Mouse (Mus musculus) CH12.LX (cell line): ENCODE measurements around the gene Necap2. TPM values are rescaled to one million over a fixed set of nuclear protein-coding genes. Genes with fewer than 3 reads are reported as not detected.

Source experiments
- DNase-seq: peaks from one replicate; pipeline ENCODE4 v3.0.0-alpha.2; 2013; ENCODE audit errors: extremely low read depth
- H3K27ac ChIP-seq: 2 replicates; pipeline ENCODE4 v1.5.1; 2012; ENCODE audit warnings: low read depth, mild to moderate bottlenecking, control low read depth, moderate library complexity; ENCODE audit not compliant: insufficient read depth
- H3K27me3 ChIP-seq: replicated peaks from 2 replicates; pipeline ENCODE3; 2012; ENCODE audit warnings: inconsistent platforms
- H3K36me3 ChIP-seq, 2 experiments: replicated peaks in 1 of 2; 2 replicates each; pipeline versions ENCODE3 to v1.6.1; 2012; ENCODE audit warnings: inconsistent platforms in 1 of 2, low read length in 1 of 2, mild to moderate bottlenecking in 1 of 2, mixed read lengths in 1 of 2, moderate library complexity in 1 of 2; ENCODE audit not compliant: control insufficient read depth in 1 of 2, insufficient read depth in 1 of 2
- H3K4me1 ChIP-seq, 2 experiments: 2 replicates each; pipeline ENCODE4 v1.6.1; 2012; ENCODE audit warnings: inconsistent platforms in 1 of 2, moderate library complexity in 1 of 2; ENCODE audit not compliant: insufficient read depth in 2 of 2, control insufficient read depth in 1 of 2
- H3K4me2 ChIP-seq: 2 replicates; pipeline ENCODE4 v1.6.1; 2012; ENCODE audit warnings: low read depth, mild to moderate bottlenecking, control low read depth; ENCODE audit not compliant: poor library complexity, insufficient read depth, severe bottlenecking
- H3K4me3 ChIP-seq, 3 experiments: fragments of 150-350 bp in 1 of 3; sonication (generic) in 1 of 3; replicated peaks in 1 of 3; 2 replicates each; pipeline versions ENCODE3 to v1.5.1; 2011 to 2012; ENCODE audit warnings: low read depth in 2 of 3, low read length in 2 of 3, mild to moderate bottlenecking in 2 of 3, moderate library complexity in 2 of 3, control low read depth in 1 of 3, improper control_type of control experiment in 1 of 3, inconsistent platforms in 1 of 3, mixed read lengths in 1 of 3; ENCODE audit not compliant: poor library complexity in 1 of 3
- H3K79me2 ChIP-seq: replicated peaks from 2 replicates; pipeline ENCODE4 v1.6.1; 2012; ENCODE audit warnings: mild to moderate bottlenecking, moderate library complexity; ENCODE audit not compliant: control insufficient read depth, poor library complexity, insufficient read depth, severe bottlenecking; ENCODE audit errors: extremely low read depth
- H3K9ac ChIP-seq: 2 replicates; pipeline ENCODE4 v1.6.1; 2012; ENCODE audit warnings: low read depth, mild to moderate bottlenecking, control low read depth, moderate library complexity; ENCODE audit not compliant: insufficient read depth
- H3K9me3 ChIP-seq: replicated peaks from 2 replicates; pipeline ENCODE3; 2012; ENCODE audit warnings: low read length, inconsistent platforms, mixed read lengths
- BHLHE40 ChIP-seq: IDR thresholded peaks from 2 replicates; pipeline ENCODE4 v1.6.1; 2011; ENCODE audit warnings: mild to moderate bottlenecking, low read depth, low read length, improper control_type of control experiment
- CHD1 ChIP-seq: IDR thresholded peaks from 2 replicates; pipeline ENCODE4 v1.6.1; 2012; ENCODE audit warnings: low read depth, low read length, improper control_type of control experiment, inconsistent platforms
- CTCF ChIP-seq, 2 experiments: IDR thresholded peaks in 1 of 2; conservative IDR thresholded peaks in 1 of 2; 2 replicates each; pipeline ENCODE4 v1.5.1; 2011 to 2012; ENCODE audit warnings: low read depth in 2 of 2, low read length in 2 of 2, improper control_type of control experiment in 1 of 2, inconsistent platforms in 1 of 2, mild to moderate bottlenecking in 1 of 2, moderate library complexity in 1 of 2
- E2F4 ChIP-seq: IDR thresholded peaks from 2 replicates; pipeline ENCODE4 v1.6.1; 2011; ENCODE audit warnings: low read depth, low read length, improper control_type of control experiment; ENCODE audit not compliant: insufficient replicate concordance
- EP300 ChIP-seq: IDR thresholded peaks from 2 replicates; pipeline ENCODE4 v1.6.1; 2011; ENCODE audit warnings: low read length, improper control_type of control experiment
- ETS1 ChIP-seq: conservative IDR thresholded peaks from 2 replicates; pipeline ENCODE4 v1.6.1; 2012; ENCODE audit warnings: low read depth, mild to moderate bottlenecking, inconsistent platforms, low read length, improper control_type of control experiment, moderate library complexity
- GABPA ChIP-seq: IDR thresholded peaks from 2 replicates; pipeline ENCODE4 v1.6.1; 2012; ENCODE audit warnings: low read depth, low read length, improper control_type of control experiment, inconsistent platforms; ENCODE audit not compliant: insufficient replicate concordance
- HCFC1 ChIP-seq: IDR thresholded peaks from 2 replicates; pipeline ENCODE4 v1.6.1; 2012; ENCODE audit warnings: low read depth, mild to moderate bottlenecking, inconsistent platforms, low read length, improper control_type of control experiment
- IRF4 ChIP-seq: IDR thresholded peaks from 2 replicates; pipeline ENCODE4 v1.6.1; 2014; ENCODE audit warnings: low read depth, mild to moderate bottlenecking, inconsistent platforms, low read length, improper control_type of control experiment
- JUN ChIP-seq: IDR thresholded peaks from 2 replicates; pipeline ENCODE4 v1.6.1; 2011; ENCODE audit warnings: low read depth, mild to moderate bottlenecking, low read length, improper control_type of control experiment, moderate library complexity; ENCODE audit not compliant: insufficient read depth
- KAT2A ChIP-seq: IDR thresholded peaks from 2 replicates; pipeline ENCODE4 v1.6.1; 2012; ENCODE audit warnings: low read length, improper control_type of control experiment, inconsistent platforms; ENCODE audit not compliant: insufficient replicate concordance
- MAFK ChIP-seq: IDR thresholded peaks from 2 replicates; pipeline ENCODE4 v1.6.1; 2011; ENCODE audit warnings: low read length, improper control_type of control experiment; ENCODE audit not compliant: insufficient replicate concordance
- MYC ChIP-seq: IDR thresholded peaks from 2 replicates; pipeline ENCODE4 v1.6.1; 2011; ENCODE audit warnings: low read depth, mild to moderate bottlenecking, improper control_type of control experiment, low read length
- NRF1 ChIP-seq: IDR thresholded peaks from 2 replicates; pipeline ENCODE4 v1.6.1; 2014; ENCODE audit warnings: low read depth, mild to moderate bottlenecking, inconsistent platforms, low read length, improper control_type of control experiment, moderate library complexity
- PAX5 ChIP-seq: IDR thresholded peaks from 2 replicates; pipeline ENCODE4 v1.6.1; 2012; ENCODE audit warnings: low read length, inconsistent platforms, mixed read lengths
- RAD21 ChIP-seq: IDR thresholded peaks from 2 replicates; pipeline ENCODE4 v1.6.1; 2011; ENCODE audit warnings: low read depth, mild to moderate bottlenecking, low read length, improper control_type of control experiment, moderate library complexity
- RCOR1 ChIP-seq: conservative IDR thresholded peaks from 2 replicates; pipeline ENCODE4 v1.6.1; 2012; ENCODE audit warnings: low read depth, mild to moderate bottlenecking, inconsistent platforms, low read length, improper control_type of control experiment
- SIN3A ChIP-seq: IDR thresholded peaks from 2 replicates; pipeline ENCODE4 v1.6.1; 2012; ENCODE audit warnings: low read length, improper control_type of control experiment, inconsistent platforms
- TBP ChIP-seq: conservative IDR thresholded peaks from 2 replicates; pipeline ENCODE4 v1.6.1; 2011; ENCODE audit warnings: low read depth, low read length, improper control_type of control experiment
- USF2 ChIP-seq: conservative IDR thresholded peaks from 2 replicates; pipeline ENCODE4 v1.6.1; 2011; ENCODE audit warnings: low read depth, low read length, improper control_type of control experiment
- ZKSCAN1 ChIP-seq: IDR thresholded peaks from 2 replicates; pipeline ENCODE4 v1.6.1; 2012; ENCODE audit warnings: low read depth, inconsistent platforms, low read length, improper control_type of control experiment, borderline replicate concordance
- ZNF384 ChIP-seq: IDR thresholded peaks from 2 replicates; pipeline ENCODE4 v1.6.1; 2012; ENCODE audit warnings: low read depth, low read length, improper control_type of control experiment, inconsistent platforms
- dilution Hi-C: fragments of 300-500 bp; cut with MboI; formaldehyde crosslinking; loops from 2 replicates; pipeline ENCODE4 v1.14.3; 2020; ENCODE audit warnings: low sequenced_read_pairs; ENCODE audit not compliant: extremely low pct_unique_long_range_greater_than_20kb, extremely low pct_ligation_motif_present
- in situ Hi-C: fragments of 300-500 bp; cut with MboI; formaldehyde crosslinking; loops from 3 replicates; pipeline ENCODE4 v1.14.3; 2019; ENCODE audit warnings: low sequenced_read_pairs, low pct_ligation_motif_present, low pct_unique_long_range_greater_than_20kb, mixed read lengths
- polyA plus RNA-seq: library from polyadenylated mRNA; unstranded; fragments of >175 nt; gene quantifications from 2 replicates; pipeline ENCODE4 v1.2.1, GENCODE M21; 2012; ENCODE audit warnings: low read depth; ENCODE audit not compliant: insufficient read length
- total RNA-seq, 2 experiments: library from RNA; depleted of rRNA; stranded (reverse); fragments of 300-350 nt in 1 of 2; fragments of >200 nt in 1 of 2; gene quantifications; 2 replicates each; pipeline ENCODE4 v1.2.3; 2012 to 2014

Necap2 gene
- total and polyA plus RNA-seq, 3 experiments: 32.6 to 41.7 (median 34.8) TPM

DNA sequence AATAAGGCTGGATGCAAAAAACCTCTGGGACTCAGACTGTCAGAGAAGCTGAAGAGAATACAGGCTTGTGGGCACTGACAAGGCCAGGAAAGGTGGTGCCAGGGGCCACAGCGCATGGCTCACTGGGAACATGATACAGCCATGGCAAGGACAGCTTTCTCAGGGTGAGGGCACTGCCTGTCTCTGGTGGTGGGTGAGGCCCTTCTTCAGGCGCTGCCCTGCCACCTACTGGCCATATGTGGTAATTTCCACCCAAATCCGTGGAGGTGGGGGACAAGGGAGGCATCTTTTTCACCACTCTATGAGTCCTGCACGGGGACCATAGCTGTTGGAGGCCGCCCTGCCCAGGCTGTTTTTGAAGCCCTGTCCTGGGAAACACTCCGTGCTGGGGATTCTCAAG lies 46.4 kb downstream of the Necap2 start (continued):
- TF ChIP-seq USF2 (no peak), CHD1 (no peak), IRF4 (0 out of 2 replicates have a peak, but pooled peaks have one; percentile 19), HCFC1 (no peak), JUN (no peak), MAFK (no peak), RCOR1 (no peak), KAT2A (no peak), BHLHE40 (no peak), RAD21 (peak; percentile 91), EP300 (no peak), MYC (no peak), TBP (no peak), ZKSCAN1 (no peak), PAX5 (no peak)

GRCm38 (mm10) chr4:141030541-141031206 lies 47.5 kb downstream of the Necap2 start:
- dilution Hi-C loops: no loop called here
- H3K36me3 ChIP-seq: peaks cover 7 to 85% of the 10 kb centered on the region in 2 experiments
- no peak overlapping the region for H3K27ac ChIP-seq
- H3K9me3 ChIP-seq: no peaks in the 10 kb centered on the region
- H3K27me3 ChIP-seq: no peaks in the 10 kb centered on the region
- no peak for DNase-seq
- TF ChIP-seq ZNF384 (no peak), GABPA (no peak), PAX5 (no peak), RAD21 (no peak), CTCF (conservative IDR thresholded peaks at IDR 0.05 in 1 of 2, IDR thresholded peaks at IDR 0.05 in 1 of 2; ENCODE audit: low read depth in 2 of 2, low read length in 2 of 2) (no peak), SIN3A (no peak), ZKSCAN1 (no peak), MAFK (no peak), E2F4 (no peak), EP300 (no peak), NRF1 (no peak), ETS1 (no peak)
- no peaks in the 10 kb centered on the region for H3K79me2 ChIP-seq
- in situ Hi-C loops: no loop called here
- no peak overlapping the region for H3K4me2 ChIP-seq
- no peak overlapping the region for H3K4me3 ChIP-seq
- no peaks in the 10 kb centered on the region for H3K4me1 ChIP-seq
- H3K9ac ChIP-seq: no peak overlapping the region
